Mouse (Mus musculus): ENCODE measurements at regions not wholly inside any gene's neighbourhood (a gene's known extent, or its start where the extent isn't known, plus 50 kb on each side); places are given as distances from the start of the nearest gene placed in this dataset.
"Not testable (repeated sequence)": the region's sequence is repeated elsewhere in the genome, so short reads cannot be mapped to it uniquely, and the experiment has no call there.

GRCm38 (mm10) chr9:92820721-92821120 lies 278.7 kb downstream of the Plod2 start:
- no peaks in the 10 kb centered on the region for H3K36me3 ChIP-seq (ENCODE audit: control insufficient read depth, insufficient read depth, low read length)
- no peak for DNase-seq
- no peaks in the 10 kb centered on the region for H3K27me3 ChIP-seq (ENCODE audit: control insufficient read depth, insufficient read depth, low read length)
- TF ChIP-seq CTCF (IDR thresholded peaks at IDR 0.05; ENCODE audit: borderline replicate concordance, control insufficient read depth, extremely low read depth, insufficient read depth, low read length, poor library complexity) (no peak), POLR2A (IDR thresholded peaks at IDR 0.05; ENCODE audit: control insufficient read depth, extremely low read depth, insufficient read depth, low read length, poor library complexity) (no peak)
- no peak overlapping the region for H3K4me3 ChIP-seq (ENCODE audit: control insufficient read depth, insufficient read depth, low read length)
- WGBS: 93% methylated on average over 11 of the region's 11 CpGs
- no peak overlapping the region for H3K27ac ChIP-seq (ENCODE audit: control insufficient read depth, insufficient read depth, low read length)
- H3K4me1 ChIP-seq (replicated peaks; ENCODE audit: control insufficient read depth, insufficient read depth, low read length): no peaks in the 10 kb centered on the region

- no peak for DNase-seq
- Histone ChIP-seq H3K27ac (ENCODE audit: control insufficient read depth, insufficient read depth, low read length) (no peak overlapping the region), H3K27me3 (ENCODE audit: control insufficient read depth, insufficient read depth, low read length) (no peaks in the 10 kb centered on the region), H3K4me1 (replicated peaks; ENCODE audit: control insufficient read depth, insufficient read depth, low read length) (no peaks in the 10 kb centered on the region), H3K36me3 (ENCODE audit: control insufficient read depth, insufficient read depth, low read length) (no peaks in the 10 kb centered on the region), H3K4me3 (ENCODE audit: control insufficient read depth, insufficient read depth, low read length) (no peak overlapping the region)
- TF ChIP-seq POLR2A (IDR thresholded peaks at IDR 0.05; ENCODE audit: control insufficient read depth, extremely low read depth, insufficient read depth, low read length, poor library complexity): no peak
- TF ChIP-seq CTCF (IDR thresholded peaks at IDR 0.05; ENCODE audit: borderline replicate concordance, control insufficient read depth, extremely low read depth, insufficient read depth, low read length, poor library complexity): no peak
Observed at GRCm38 (mm10) chr9:92826708-92827353, 284.8 kb downstream of the Plod2 start.

- H3K27me3 ChIP-seq (ENCODE audit: control insufficient read depth, insufficient read depth, low read length); H3K36me3 ChIP-seq (ENCODE audit: control insufficient read depth, insufficient read depth, low read length); H3K27ac ChIP-seq (ENCODE audit: control insufficient read depth, insufficient read depth, low read length); H3K4me3 ChIP-seq (ENCODE audit: control insufficient read depth, insufficient read depth, low read length); H3K4me1 ChIP-seq (replicated peaks; ENCODE audit: control insufficient read depth, insufficient read depth, low read length); DNase-seq: not testable (repeated sequence)
- 95% methylated on average over 2 of the region's 2 CpGs for WGBS
Observed at GRCm38 (mm10) chr9:92836156-92836555, 294.1 kb downstream of the Plod2 start.

- TF ChIP-seq POLR2A (IDR thresholded peaks at IDR 0.05; ENCODE audit: control insufficient read depth, extremely low read depth, insufficient read depth, low read length, poor library complexity) (no peak), CTCF (IDR thresholded peaks at IDR 0.05; ENCODE audit: borderline replicate concordance, control insufficient read depth, extremely low read depth, insufficient read depth, low read length, poor library complexity) (no peak)
- DNase-seq: no peak
Observed at GRCm38 (mm10) chr9:92856410-92857083, 314.5 kb downstream of the Plod2 start.

GRCm38 (mm10) chr9:92865822-92866221 lies 323.8 kb downstream of the Plod2 start:
- Histone ChIP-seq H3K27me3 (ENCODE audit: control insufficient read depth, insufficient read depth, low read length) (no peaks in the 10 kb centered on the region), H3K4me1 (replicated peaks; ENCODE audit: control insufficient read depth, insufficient read depth, low read length) (no peaks in the 10 kb centered on the region), H3K27ac (ENCODE audit: control insufficient read depth, insufficient read depth, low read length) (no peak overlapping the region), H3K4me3 (ENCODE audit: control insufficient read depth, insufficient read depth, low read length) (no peak overlapping the region), H3K36me3 (ENCODE audit: control insufficient read depth, insufficient read depth, low read length) (no peaks in the 10 kb centered on the region)
- TF ChIP-seq CTCF (IDR thresholded peaks at IDR 0.05; ENCODE audit: borderline replicate concordance, control insufficient read depth, extremely low read depth, insufficient read depth, low read length, poor library complexity) (no peak), POLR2A (IDR thresholded peaks at IDR 0.05; ENCODE audit: control insufficient read depth, extremely low read depth, insufficient read depth, low read length, poor library complexity) (no peak)
- DNase-seq: no peak
- 91% methylated on average over 6 of the region's 6 CpGs for WGBS

More at GRCm38 (mm10) chr9:92856410-92857083, 314.5 kb downstream of the Plod2 start:
- Histone ChIP-seq H3K27me3 (ENCODE audit: control insufficient read depth, insufficient read depth, low read length) (no peaks in the 10 kb centered on the region), H3K4me3 (ENCODE audit: control insufficient read depth, insufficient read depth, low read length) (no peak overlapping the region), H3K4me1 (replicated peaks; ENCODE audit: control insufficient read depth, insufficient read depth, low read length) (no peaks in the 10 kb centered on the region), H3K36me3 (ENCODE audit: control insufficient read depth, insufficient read depth, low read length) (no peaks in the 10 kb centered on the region), H3K27ac (ENCODE audit: control insufficient read depth, insufficient read depth, low read length) (no peak overlapping the region)
- WGBS: 90% methylated on average over 7 of the region's 7 CpGs

GRCm38 (mm10) chr9:92878589-92878988 lies 336.6 kb downstream of the Plod2 start:
- H3K27me3 ChIP-seq (ENCODE audit: control insufficient read depth, insufficient read depth, low read length): no peaks in the 10 kb centered on the region
- 33% methylated on average over 4 of the region's 4 CpGs for WGBS
- no peak overlapping the region for H3K27ac ChIP-seq (ENCODE audit: control insufficient read depth, insufficient read depth, low read length)
- H3K4me3 ChIP-seq (ENCODE audit: control insufficient read depth, insufficient read depth, low read length): no peak overlapping the region
- no peaks in the 10 kb centered on the region for H3K36me3 ChIP-seq (ENCODE audit: control insufficient read depth, insufficient read depth, low read length)
- DNase-seq: no peak
- H3K4me1 ChIP-seq (replicated peaks; ENCODE audit: control insufficient read depth, insufficient read depth, low read length): no peaks in the 10 kb centered on the region
- no peak for TF ChIP-seq CTCF (IDR thresholded peaks at IDR 0.05; ENCODE audit: borderline replicate concordance, control insufficient read depth, extremely low read depth, insufficient read depth, low read length, poor library complexity)
- no peak for TF ChIP-seq POLR2A (IDR thresholded peaks at IDR 0.05; ENCODE audit: control insufficient read depth, extremely low read depth, insufficient read depth, low read length, poor library complexity)

- no peaks in the 10 kb centered on the region for H3K36me3 ChIP-seq (ENCODE audit: control insufficient read depth, insufficient read depth, low read length)
- H3K27me3 ChIP-seq (ENCODE audit: control insufficient read depth, insufficient read depth, low read length): no peaks in the 10 kb centered on the region
- no peak overlapping the region for H3K27ac ChIP-seq (ENCODE audit: control insufficient read depth, insufficient read depth, low read length)
- DNase-seq: no peak
- H3K4me1 ChIP-seq (replicated peaks; ENCODE audit: control insufficient read depth, insufficient read depth, low read length): no peaks in the 10 kb centered on the region
- 81% methylated on average over 2 of the region's 2 CpGs for WGBS
- TF ChIP-seq CTCF (IDR thresholded peaks at IDR 0.05; ENCODE audit: borderline replicate concordance, control insufficient read depth, extremely low read depth, insufficient read depth, low read length, poor library complexity): no peak
- no peak for TF ChIP-seq POLR2A (IDR thresholded peaks at IDR 0.05; ENCODE audit: control insufficient read depth, extremely low read depth, insufficient read depth, low read length, poor library complexity)
- no peak overlapping the region for H3K4me3 ChIP-seq (ENCODE audit: control insufficient read depth, insufficient read depth, low read length)
Observed at GRCm38 (mm10) chr9:92879812-92880211, 337.8 kb downstream of the Plod2 start.
